Mouse (Mus musculus) forebrain, embryonic 15.5 days (tissue): ENCODE data around the gene Mctp1. TPM values are rescaled to one million over a fixed set of nuclear protein-coding genes. Genes with fewer than 3 reads are reported as not detected.
"Not testable (repeated sequence)": the region's sequence is repeated elsewhere in the genome, so short reads cannot be mapped to it uniquely, and the experiment has no call there.

ENCODE experiments used
- ATAC-seq: fragments of 200-750 bp; cut with Nextera tagmentation; replicated peaks from 2 replicates; pipeline ENCODE4 v1.8.0; 2017; ENCODE audit warnings: mild to moderate bottlenecking, moderate TSS enrichment, moderate library complexity
- H3K27ac ChIP-seq: fragments of 300-500 bp; sonication (generic); replicated peaks from 2 replicates; pipeline ENCODE4 v1.5.1; 2015; ENCODE audit warnings: mild to moderate bottlenecking, inconsistent platforms
- H3K27me3 ChIP-seq: fragments of 300-500 bp; sonication (generic); 2 replicates; pipeline ENCODE4 v1.6.1; 2015; ENCODE audit warnings: inconsistent platforms
- H3K36me3 ChIP-seq: fragments of 300-500 bp; sonication (generic); 2 replicates; pipeline ENCODE4 v1.6.1; 2015; ENCODE audit warnings: mild to moderate bottlenecking, inconsistent platforms
- H3K4me1 ChIP-seq: fragments of 300-500 bp; sonication (generic); 2 replicates; pipeline ENCODE4 v1.6.1; 2015; ENCODE audit warnings: inconsistent platforms
- H3K4me2 ChIP-seq: fragments of 300-500 bp; sonication (generic); replicated peaks from 2 replicates; pipeline ENCODE4 v1.6.1; 2015; ENCODE audit warnings: mild to moderate bottlenecking, inconsistent platforms
- H3K4me3 ChIP-seq: fragments of 300-500 bp; sonication (generic); 2 replicates; pipeline ENCODE4 v1.5.1; 2015; ENCODE audit warnings: mild to moderate bottlenecking, inconsistent platforms
- H3K9ac ChIP-seq: fragments of 300-500 bp; sonication (generic); replicated peaks from 2 replicates; pipeline ENCODE4 v1.6.1; 2015; ENCODE audit warnings: mild to moderate bottlenecking, inconsistent platforms
- H3K9me3 ChIP-seq: fragments of 300-500 bp; sonication (generic); 2 replicates; pipeline ENCODE4 v1.6.1; 2016; ENCODE audit warnings: inconsistent platforms
- WGBS: fragments of 180-500 bp; shearing (Covaris S2); methylation state at CpG from one replicate; pipeline ENCODE4 v1.1.7; 2015; ENCODE audit warnings: mixed read lengths; 5-methylcytosine and 5-hydroxymethylcytosine counted together
- polyA plus RNA-seq: library from polyadenylated mRNA; unstranded; fragments of >200 nt; fragmentation: Nextera tagmentation; extraction: Ambion mirVana; gene quantifications from 2 replicates; pipeline ENCODE4 v1.2.1, GENCODE M21; 2015

The Mctp1 gene
- polyA plus RNA-seq, 1 experiment from 2014 or later: 5.1 TPM

GRCm38 (mm10) chr13:76568569-76569211, 184.4 kb downstream of the Mctp1 start:
- H3K4me2 ChIP-seq: no peak overlapping the region
- H3K4me3 ChIP-seq: no peak overlapping the region
- no peak for ATAC-seq
- H3K4me1 ChIP-seq: no peaks in the 10 kb centered on the region
- H3K27ac ChIP-seq: no peak overlapping the region
- H3K36me3 ChIP-seq: no peaks in the 10 kb centered on the region
- H3K9ac ChIP-seq: no peak overlapping the region
- no peaks in the 10 kb centered on the region for H3K9me3 ChIP-seq
- H3K27me3 ChIP-seq: no peaks in the 10 kb centered on the region
- 59% methylated on average over 2 of the region's 2 CpGs for WGBS

GRCm38 (mm10) chr13:76579414-76579813, 195.1 kb downstream of the Mctp1 start:
- H3K4me2 ChIP-seq: no peak overlapping the region
- no peaks in the 10 kb centered on the region for H3K36me3 ChIP-seq
- no peak overlapping the region for H3K27ac ChIP-seq
- ATAC-seq: no peak
- no peak overlapping the region for H3K4me3 ChIP-seq
- H3K27me3 ChIP-seq: no peaks in the 10 kb centered on the region
- H3K4me1 ChIP-seq: no peaks in the 10 kb centered on the region
- no peaks in the 10 kb centered on the region for H3K9me3 ChIP-seq
- WGBS: 36% methylated on average over 5 of the region's 5 CpGs
- H3K9ac ChIP-seq: no peak overlapping the region

DNA sequence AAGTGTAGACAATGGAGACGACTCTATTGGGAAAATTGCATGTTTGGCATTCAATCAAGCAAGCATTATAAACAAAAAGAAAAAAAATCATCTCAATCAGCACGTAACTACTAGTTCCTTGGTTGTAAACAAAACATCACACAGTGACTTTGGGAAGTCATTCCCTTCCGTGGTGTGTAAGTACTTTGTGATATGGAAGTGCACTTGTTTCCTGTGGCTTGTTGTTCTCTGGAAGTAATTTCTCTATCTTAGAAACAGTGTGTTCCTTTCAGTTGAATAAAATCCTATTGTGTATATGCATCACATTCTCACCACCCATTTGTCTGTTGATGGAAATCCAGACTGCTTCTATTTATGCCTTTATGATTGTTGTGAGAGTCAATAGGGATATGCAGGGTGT, 201.1 kb downstream of the Mctp1 start:
- H3K4me3 ChIP-seq: no peak overlapping the region
- ATAC-seq: no peak
- 65% methylated on average over 3 of the region's 3 CpGs for WGBS
- no peaks in the 10 kb centered on the region for H3K36me3 ChIP-seq
- H3K9me3 ChIP-seq: no peaks in the 10 kb centered on the region
- H3K4me1 ChIP-seq: no peaks in the 10 kb centered on the region
- no peaks in the 10 kb centered on the region for H3K27me3 ChIP-seq
- no peak overlapping the region for H3K27ac ChIP-seq
- no peak overlapping the region for H3K9ac ChIP-seq
- no peak overlapping the region for H3K4me2 ChIP-seq

DNA sequence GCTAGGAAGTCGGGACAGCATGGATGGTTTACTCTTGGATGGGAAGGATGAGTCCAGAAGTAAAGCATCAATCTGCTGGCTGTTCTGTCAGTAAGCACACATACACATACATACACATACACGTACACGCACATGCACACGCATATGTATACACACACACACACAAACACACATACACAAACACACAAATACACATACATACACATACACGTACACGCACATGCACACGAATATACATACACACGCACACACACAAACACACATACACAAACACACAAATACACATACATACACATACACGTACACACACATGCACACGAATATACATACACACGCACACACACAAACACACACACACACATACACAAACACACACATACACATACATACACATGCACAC, 206.4 kb downstream of the Mctp1 start:
- 86% methylated on average over 11 of the region's 11 CpGs for WGBS

GRCm38 (mm10) chr13:76591189-76591588, 206.9 kb downstream of the Mctp1 start:
- Histone ChIP-seq H3K36me3 (no peaks in the 10 kb centered on the region), H3K4me3 (no peak overlapping the region), H3K4me2 (no peak overlapping the region), H3K27ac (no peak overlapping the region), H3K4me1 (no peaks in the 10 kb centered on the region), H3K27me3 (no peaks in the 10 kb centered on the region), H3K9me3 (no peaks in the 10 kb centered on the region), H3K9ac (no peak overlapping the region)
- no peak for ATAC-seq

More for the DNA sequence above, 206.4 kb downstream of the Mctp1 start:
- not testable (repeated sequence) for H3K27me3 ChIP-seq, H3K27ac ChIP-seq, H3K4me3 ChIP-seq, H3K4me1 ChIP-seq, H3K9ac ChIP-seq, H3K4me2 ChIP-seq, H3K36me3 ChIP-seq, H3K9me3 ChIP-seq
- ATAC-seq: peak; percentile 58; the same call in 1 of the 2 replicates

- H3K27ac ChIP-seq: no peak overlapping the region
- no peak for ATAC-seq
- H3K4me3 ChIP-seq: no peak overlapping the region
- H3K9me3 ChIP-seq: no peaks in the 10 kb centered on the region
- WGBS: 88% methylated on average over 1 of the region's 1 CpGs
- no peak overlapping the region for H3K4me2 ChIP-seq
- no peaks in the 10 kb centered on the region for H3K36me3 ChIP-seq
- H3K9ac ChIP-seq: no peak overlapping the region
- H3K27me3 ChIP-seq: no peaks in the 10 kb centered on the region
- no peaks in the 10 kb centered on the region for H3K4me1 ChIP-seq
Measured at GRCm38 (mm10) chr13:76591692-76592091, 207.4 kb downstream of the Mctp1 start.

- Histone ChIP-seq H3K4me3 (no peak overlapping the region), H3K9me3 (no peaks in the 10 kb centered on the region), H3K4me2 (no peak overlapping the region), H3K27ac (no peak overlapping the region), H3K27me3 (no peaks in the 10 kb centered on the region), H3K36me3 (no peaks in the 10 kb centered on the region), H3K9ac (no peak overlapping the region), H3K4me1 (no peaks in the 10 kb centered on the region)
- ATAC-seq: no peak
- WGBS: 89% methylated on average over 2 of the region's 2 CpGs
Measured at GRCm38 (mm10) chr13:76592908-76593307, 208.6 kb downstream of the Mctp1 start.

DNA sequence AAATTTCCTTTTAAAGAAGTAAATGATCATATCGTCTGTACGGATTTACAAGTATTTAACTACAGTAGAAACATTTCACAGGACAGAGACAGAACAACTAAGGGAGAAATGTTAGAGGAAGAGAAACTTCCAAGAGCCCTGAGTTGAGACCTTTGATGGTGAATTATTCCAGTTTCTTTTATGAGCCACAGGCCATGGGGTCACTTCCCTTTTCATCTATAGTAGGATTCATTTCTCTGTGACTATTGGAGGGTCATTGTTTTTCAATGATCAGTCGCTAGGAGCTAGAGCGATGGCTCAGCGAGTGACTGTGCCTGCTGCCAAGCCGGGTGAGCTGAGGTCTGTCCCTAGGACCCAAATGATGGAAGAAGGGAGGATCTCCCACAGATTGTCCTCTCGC, 212.7 kb downstream of the Mctp1 start:
- H3K36me3 ChIP-seq: no peaks in the 10 kb centered on the region
- no peak overlapping the region for H3K4me2 ChIP-seq
- H3K9me3 ChIP-seq: no peaks in the 10 kb centered on the region
- 77% methylated on average over 7 of the region's 7 CpGs for whole genome bisulfite sequencing
- no peak overlapping the region for H3K4me3 ChIP-seq
- ATAC-seq: no peak
- H3K9ac ChIP-seq: no peak overlapping the region
- no peaks in the 10 kb centered on the region for H3K4me1 ChIP-seq
- H3K27me3 ChIP-seq: no peaks in the 10 kb centered on the region
- H3K27ac ChIP-seq: no peak overlapping the region

- Histone ChIP-seq H3K27ac (no peak overlapping the region), H3K9ac (no peak overlapping the region), H3K4me2 (no peak overlapping the region), H3K9me3 (no peaks in the 10 kb centered on the region), H3K4me1 (no peaks in the 10 kb centered on the region), H3K27me3 (no peaks in the 10 kb centered on the region), H3K4me3 (no peak overlapping the region), H3K36me3 (no peaks in the 10 kb centered on the region)
- no peak for ATAC-seq
Measured at GRCm38 (mm10) chr13:76609425-76609824, 225.1 kb downstream of the Mctp1 start.

- Histone ChIP-seq H3K36me3 (no peaks in the 10 kb centered on the region), H3K4me1 (no peaks in the 10 kb centered on the region), H3K27ac (no peak overlapping the region), H3K27me3 (no peaks in the 10 kb centered on the region), H3K4me3 (no peak overlapping the region), H3K9me3 (no peaks in the 10 kb centered on the region), H3K9ac (no peak overlapping the region), H3K4me2 (no peak overlapping the region)
- no peak for ATAC-seq
- WGBS: 76% methylated on average over 2 of the region's 2 CpGs
Measured at GRCm38 (mm10) chr13:76611499-76611898, 227.2 kb downstream of the Mctp1 start.

DNA sequence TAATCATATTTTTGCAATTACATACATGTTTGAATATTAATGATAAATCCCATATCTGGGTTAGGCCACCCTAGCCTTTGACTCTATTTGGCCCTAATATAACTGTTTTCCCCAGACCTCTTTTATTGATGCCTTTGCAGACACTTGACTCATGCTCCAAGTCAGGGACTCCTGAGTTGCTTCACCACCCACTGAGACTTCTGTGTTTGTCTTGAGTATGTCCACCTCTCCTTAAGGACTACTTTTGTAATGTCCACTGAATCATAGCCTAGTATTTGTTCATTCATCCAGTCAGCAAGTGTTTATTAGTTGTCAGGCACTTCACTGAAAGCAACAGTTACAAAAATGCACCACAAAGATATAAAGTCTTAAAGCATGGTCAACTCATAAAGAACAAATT, 235.8 kb downstream of the Mctp1 start:
- Histone ChIP-seq H3K4me3 (no peak overlapping the region), H3K27ac (no peak overlapping the region)

GRCm38 (mm10) chr13:76620525-76620924, 236.2 kb downstream of the Mctp1 start:
- ATAC-seq: no peak
- no peaks in the 10 kb centered on the region for H3K27me3 ChIP-seq
- no peaks in the 10 kb centered on the region for H3K36me3 ChIP-seq
- H3K9ac ChIP-seq: no peak overlapping the region
- H3K27ac ChIP-seq: no peak overlapping the region
- no peaks in the 10 kb centered on the region for H3K4me1 ChIP-seq
- WGBS: 76% methylated on average over 1 of the region's 1 CpGs
- H3K4me3 ChIP-seq: no peak overlapping the region
- H3K4me2 ChIP-seq: no peak overlapping the region
- H3K9me3 ChIP-seq: no peaks in the 10 kb centered on the region

More for the DNA sequence above, 235.8 kb downstream of the Mctp1 start:
- H3K9me3 ChIP-seq: no peaks in the 10 kb centered on the region
- no peaks in the 10 kb centered on the region for H3K36me3 ChIP-seq
- no peak for ATAC-seq
- no peaks in the 10 kb centered on the region for H3K27me3 ChIP-seq
- H3K9ac ChIP-seq: no peak overlapping the region
- no peak overlapping the region for H3K4me2 ChIP-seq
- H3K4me1 ChIP-seq: no peaks in the 10 kb centered on the region

DNA sequence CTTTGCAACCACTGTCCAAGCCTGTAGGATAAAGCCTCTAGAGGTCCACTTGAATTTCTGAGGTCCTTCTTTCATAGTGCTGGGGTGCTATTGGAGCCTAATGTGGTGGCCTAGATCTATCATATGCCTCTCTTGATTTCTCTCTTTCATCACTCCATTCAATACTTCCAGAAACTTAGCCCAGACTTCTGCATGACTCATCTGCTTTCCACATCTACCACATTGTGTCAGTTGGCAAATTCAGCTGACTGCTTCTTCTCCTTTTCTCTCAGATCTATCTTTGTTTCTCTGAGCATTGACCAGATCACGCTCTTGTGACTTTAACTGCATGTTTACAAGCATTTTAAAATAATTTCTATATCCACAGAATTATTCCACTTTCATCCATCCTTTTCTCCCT, 249.4 kb downstream of the Mctp1 start:
- Histone ChIP-seq H3K36me3 (no peaks in the 10 kb centered on the region), H3K4me3 (no peak overlapping the region), H3K4me1 (no peaks in the 10 kb centered on the region), H3K9ac (no peak overlapping the region), H3K27ac (no peak overlapping the region), H3K4me2 (no peak overlapping the region), H3K9me3 (no peaks in the 10 kb centered on the region), H3K27me3 (no peaks in the 10 kb centered on the region)
- WGBS: 98% methylated on average over 1 of the region's 1 CpGs
- ATAC-seq: no peak
